Mouse (Mus musculus): Measurements from ENCODE around the gene Rabl6.
"Not testable (repeated sequence)": the region's sequence is repeated elsewhere in the genome, so short reads cannot be mapped to it uniquely, and the experiment has no call there.

Gene Rabl6

DNA sequence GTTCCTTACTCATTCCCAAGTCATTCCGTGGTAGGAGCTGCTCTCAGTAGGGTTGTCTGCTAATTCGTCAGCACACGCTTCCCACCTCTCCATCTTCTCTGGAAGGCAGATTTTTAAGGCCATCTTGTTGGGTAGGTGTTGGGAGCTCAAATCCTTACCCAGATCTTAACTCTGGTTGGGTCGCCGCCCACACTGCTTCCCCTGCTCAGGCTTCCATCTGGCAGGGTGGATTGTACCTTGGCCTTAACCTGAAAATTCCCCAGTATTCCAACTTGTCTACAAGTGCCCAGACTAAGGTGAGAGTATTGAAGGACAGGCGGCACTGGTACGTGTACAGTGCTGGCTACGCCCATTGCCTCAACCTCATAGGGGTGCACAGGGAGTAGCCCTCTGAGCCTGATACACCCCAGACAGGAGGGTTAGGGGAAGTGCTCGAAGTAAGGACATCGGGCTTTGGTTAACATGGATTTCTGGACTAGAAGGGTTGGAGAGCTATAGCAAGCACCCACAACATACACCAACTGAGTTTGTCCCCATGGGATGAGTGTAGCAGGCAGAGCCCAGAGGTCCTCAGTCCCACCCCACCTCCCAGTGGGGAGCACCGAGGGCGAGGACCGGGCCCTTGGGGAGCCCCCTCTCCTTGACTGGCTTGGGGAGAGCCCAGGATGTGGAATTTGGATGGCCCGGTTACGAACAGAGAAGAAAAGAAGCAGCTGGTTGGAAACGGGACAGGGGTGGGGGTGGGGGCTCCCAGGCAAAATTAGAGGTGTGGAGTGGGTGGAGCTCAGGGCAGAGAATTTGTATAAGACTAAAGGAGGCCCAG, 32.1 kb downstream of the Rabl6 start:
- DNase-seq (ENCODE audit: inconsistent age in 2 of 2, low spot score in 1 of 2) = no peak

DNA sequence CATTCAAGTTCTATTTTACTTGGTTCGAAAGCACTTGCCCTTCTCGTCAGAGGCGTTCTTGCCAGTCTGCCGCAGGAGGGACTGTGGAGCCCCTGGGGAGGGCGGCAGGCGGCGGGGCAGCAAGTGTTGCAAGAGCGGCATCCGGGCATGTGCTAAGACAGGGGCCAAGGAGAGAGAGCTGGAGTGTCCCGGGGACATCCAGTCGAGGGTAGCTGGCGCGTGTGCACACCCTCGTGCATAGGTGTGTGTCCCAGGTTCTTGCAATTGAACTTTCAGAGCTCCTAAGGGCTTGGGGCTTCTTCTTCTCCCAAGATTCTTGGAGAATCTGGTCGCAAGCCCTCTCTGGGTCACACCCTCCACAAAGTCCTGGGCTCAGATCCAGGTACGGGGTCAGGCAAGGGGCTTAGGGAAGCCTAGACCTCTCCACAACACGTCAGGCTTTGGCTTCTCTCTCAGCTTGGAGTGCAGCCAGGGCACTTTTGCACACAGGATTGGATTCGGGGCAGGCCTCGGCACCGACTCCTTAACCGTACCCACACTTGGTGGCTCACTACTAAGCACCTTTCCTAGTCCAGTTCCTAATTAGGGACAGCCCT, 32.8 kb downstream of the Rabl6 start:
- peak in 1 of 2 experiments; percentile 83 for DNase-seq (ENCODE audit: inconsistent age in 2 of 2, low spot score in 1 of 2)

DNA sequence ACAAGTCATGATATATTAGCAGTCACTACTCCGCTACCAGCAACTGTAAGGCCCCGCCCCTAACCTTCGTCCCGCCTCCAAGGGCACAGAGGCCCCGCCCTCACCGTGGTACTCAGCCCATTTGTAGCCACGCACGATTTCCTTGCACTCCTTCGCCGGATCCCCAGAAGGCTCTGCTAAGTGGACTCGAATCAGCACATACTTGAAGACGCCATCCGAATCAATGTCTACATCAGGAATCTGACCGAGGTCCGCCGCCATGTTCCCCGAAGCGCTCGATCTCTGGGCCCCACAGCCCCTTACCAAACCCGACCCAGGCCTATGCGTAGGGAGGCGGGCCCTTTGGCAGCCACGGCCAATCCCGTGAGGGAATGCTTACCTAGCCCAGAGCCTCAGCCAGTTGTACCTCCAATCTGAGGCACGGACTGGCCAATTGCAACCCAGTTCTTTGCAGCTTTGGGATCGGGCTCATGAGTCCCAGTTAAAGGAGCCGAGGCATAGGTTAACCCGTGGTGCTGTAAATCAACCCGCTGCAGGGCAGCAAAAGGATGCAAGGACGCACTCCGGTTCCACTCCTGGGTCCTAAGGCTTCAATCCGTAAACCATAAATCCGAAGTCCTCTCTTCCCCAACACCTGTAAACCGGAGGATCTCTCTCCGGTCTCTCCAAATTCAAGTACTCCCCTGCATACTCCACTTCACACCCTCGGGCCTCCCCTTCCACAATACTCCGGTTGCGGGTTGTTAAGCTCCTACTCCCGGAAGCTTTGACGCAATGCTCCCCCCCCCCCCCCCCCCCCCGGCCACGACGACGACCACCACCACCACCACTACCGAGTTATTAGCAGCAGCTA, 33.5 kb downstream of the Rabl6 start, which contains the start of the genes Mamdc4 and Phpt1:
TSS of gene Mamdc4 (minus strand) at position 267 of the 853 bp plus-strand sequence.
TSS of gene Phpt1 (minus strand) at position 646 of the 853 bp plus-strand sequence.
- DNase-seq (ENCODE audit: inconsistent age in 2 of 2, low spot score in 1 of 2) = peak; percentile 97 to 100

DNA sequence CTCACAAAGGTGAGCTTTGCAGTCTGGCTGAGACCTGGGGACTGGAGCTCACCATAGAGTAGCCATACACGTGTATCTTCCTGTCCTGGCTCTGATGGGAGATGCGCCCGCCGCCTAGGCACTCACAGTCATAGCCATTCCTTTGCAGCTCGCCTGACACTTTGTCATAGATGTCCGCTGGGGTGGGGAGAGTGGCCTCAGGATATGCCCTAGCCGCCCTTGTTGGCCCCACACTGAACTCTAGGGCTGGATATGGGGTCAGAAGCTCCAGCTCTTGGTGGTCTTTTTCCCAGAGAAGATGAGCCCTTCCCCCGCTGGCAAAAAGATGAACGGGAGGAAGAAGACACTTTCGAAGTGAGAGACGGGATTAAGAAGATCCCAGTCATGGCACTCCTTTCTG, 34.2 kb downstream of the Rabl6 start:
- DNase-seq (ENCODE audit: inconsistent age in 2 of 2, low spot score in 1 of 2) = no peak

DNA sequence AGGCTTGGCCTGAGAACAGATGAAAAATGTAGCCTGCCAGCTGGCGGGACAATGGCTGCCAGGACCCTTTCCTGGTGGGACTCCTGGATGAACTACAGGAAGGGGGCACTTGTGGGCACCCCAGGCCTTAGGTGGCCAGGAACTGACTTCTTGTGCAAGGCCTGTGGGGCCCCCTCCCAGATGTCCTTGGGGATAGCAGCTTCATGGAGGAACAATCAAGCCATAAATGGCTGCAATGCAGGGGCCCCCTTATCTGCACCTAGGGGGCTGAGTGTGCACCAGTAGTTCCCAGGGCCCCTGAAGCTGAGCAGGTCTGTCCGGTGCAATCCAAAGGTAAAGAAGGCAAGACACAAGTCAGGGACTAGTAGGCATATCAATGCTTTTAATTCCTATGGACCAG, 35.3 kb downstream of the Rabl6 start:
- no peak for DNase-seq (ENCODE audit: inconsistent age in 2 of 2, low spot score in 1 of 2)

DNA sequence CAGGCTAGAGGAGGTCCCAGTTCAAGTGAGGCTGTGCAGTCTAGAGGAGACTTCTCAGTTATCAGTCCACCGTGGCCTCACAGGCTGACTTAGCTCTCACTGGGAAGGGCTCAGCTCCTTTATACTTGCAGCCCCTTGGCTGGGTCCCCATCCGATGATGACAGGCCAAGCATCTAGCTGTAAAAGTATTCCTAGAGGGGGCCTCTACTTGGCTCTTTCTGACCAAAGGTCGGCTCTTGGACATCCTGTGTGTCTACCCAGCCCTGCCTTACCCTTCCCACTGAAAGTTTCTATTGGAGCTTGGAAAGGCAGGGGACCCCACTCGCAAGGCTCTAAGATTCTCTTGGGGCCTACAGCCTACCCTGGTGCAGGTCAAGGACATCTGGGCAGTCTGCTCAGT, 37.1 kb downstream of the Rabl6 start:
- DNase-seq (ENCODE audit: inconsistent age in 2 of 2, low spot score in 1 of 2) = no peak

DNA sequence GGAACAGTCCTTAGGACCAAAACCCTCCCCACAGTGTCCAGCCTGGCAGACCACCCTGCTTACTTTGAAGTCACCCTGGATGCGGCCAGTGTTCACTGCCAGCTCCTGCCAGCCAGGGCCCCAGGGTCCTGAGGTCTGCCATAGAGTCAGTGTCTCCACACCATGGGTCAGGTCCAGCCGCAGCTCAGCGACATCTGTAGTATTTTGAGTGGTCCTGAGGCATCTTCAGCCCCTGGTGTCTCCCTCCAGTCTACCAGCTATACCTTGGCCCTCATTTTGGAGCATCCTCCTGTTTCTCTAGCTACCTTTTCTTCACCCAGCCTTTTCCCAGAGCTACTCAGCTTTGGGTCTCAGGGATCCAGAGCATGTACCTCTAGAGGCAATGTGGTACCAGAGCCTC, 39.0 kb downstream of the Rabl6 start:
- DNase-seq (ENCODE audit: inconsistent age in 2 of 2, low spot score in 1 of 2) = no peak

DNA sequence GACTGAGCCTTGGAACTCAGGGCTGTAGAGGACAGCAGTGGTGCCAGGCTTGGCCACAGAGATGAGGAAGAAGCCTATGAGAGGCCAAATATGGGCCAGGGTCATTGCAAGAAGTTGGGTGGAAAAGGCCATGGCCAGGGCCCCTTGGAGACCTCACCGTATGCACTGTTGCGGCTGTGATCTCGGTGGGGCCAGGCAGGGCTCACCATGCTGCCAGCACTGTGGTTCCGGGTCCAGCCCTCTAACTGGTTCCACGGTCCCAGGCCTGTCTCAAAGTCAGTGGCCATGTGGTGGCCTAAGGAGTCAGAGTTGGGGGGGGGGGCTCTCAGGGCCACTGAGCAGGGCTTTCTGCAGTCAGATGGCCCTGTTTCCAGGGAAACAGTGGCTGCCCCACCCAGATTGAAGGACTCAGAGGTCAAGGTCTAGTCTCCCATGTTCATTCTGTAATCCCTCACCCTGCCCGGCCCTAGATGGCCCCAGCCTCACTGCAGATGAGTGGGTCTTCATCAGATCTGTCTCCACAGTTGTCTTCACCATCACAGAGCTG, 39.8 kb downstream of the Rabl6 start:
- DNase-seq (ENCODE audit: inconsistent age in 2 of 2, low spot score in 1 of 2) = peak in 1 of 2 experiments; percentile 75

DNA sequence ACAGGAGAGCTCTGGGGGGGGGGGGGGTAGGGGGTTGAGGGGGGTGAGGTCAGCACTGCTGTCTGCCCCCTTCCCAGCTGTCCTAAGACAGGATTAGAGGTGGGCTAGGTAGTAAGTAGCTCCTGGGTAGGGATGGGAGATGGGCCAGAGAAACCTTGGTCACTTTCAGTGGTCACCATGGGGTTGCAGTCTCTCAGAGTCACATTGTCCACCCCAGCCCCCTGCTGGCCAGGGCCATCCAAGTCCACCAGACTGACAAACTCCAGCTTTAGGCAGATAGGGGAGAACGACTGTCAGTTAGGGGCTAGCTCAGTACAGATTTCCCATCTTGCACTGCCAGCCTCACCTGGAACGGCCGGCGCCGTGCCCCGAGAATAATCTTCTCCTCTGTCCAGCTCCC, 41.8 kb downstream of the Rabl6 start:
- no peak for DNase-seq (ENCODE audit: inconsistent age in 2 of 2, low spot score in 1 of 2)

DNA sequence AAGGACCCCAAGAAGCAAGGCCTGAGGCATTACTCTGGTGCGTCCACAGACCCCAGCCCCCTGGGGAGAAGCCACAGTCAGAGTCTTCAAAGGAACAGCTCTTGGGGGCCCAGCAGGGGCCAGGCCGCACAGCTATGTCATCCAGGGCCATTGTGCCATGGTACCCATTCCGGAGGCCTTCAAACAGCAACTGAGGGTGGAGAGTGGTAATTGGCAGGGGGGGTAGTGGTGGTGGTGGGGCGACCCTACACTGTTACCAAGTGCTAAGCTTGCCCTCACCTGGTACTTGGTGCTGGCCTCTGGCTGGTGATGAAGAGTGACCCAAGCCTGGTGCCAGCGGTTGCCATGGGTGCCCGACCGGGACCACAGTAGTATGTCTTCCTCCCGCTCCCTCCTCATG, 42.6 kb downstream of the Rabl6 start:
- DNase-seq (ENCODE audit: inconsistent age in 2 of 2, low spot score in 1 of 2) = no peak

DNA sequence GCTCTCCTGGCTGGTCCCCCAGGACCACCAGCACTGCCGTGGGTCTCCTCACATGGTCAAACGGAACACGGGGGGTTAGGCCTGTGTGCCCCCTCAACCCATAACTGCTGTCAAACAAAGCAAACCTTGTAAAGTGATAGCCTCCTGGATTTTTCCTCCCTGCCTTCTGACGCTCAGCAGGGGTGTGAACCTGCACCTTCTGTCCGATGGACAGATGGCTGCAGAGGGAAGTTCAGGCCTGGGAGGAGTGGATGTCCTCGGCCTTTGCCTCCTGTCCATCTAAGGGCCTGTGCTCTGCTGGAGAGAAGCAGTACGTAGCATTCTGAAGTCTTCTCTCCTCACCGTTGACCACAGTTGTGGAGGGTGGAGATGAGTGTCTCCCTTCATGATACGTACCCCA, 46.4 kb downstream of the Rabl6 start:
- DNase-seq (ENCODE audit: inconsistent age in 2 of 2, low spot score in 1 of 2) = no peak

DNA sequence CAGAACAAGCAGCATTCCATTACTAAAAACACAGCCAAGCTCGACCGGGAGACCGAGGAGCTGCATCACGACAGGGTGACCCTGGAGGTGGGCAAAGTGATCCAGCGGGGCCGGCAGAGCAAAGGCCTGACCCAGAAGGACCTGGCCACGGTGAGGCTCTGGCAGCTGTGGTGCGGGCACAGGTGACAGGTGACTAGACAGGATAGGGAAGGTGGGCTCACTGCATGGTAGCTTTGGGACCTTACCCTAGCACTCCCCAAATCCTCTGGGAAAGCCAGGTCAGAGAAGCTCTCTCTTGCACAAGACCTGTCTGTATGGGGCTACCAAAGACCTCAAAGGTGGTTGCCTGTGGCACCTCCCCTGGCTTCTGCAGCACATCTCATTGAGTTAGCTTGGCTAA, 47.8 kb downstream of the Rabl6 start:
- DNase-seq (ENCODE audit: inconsistent age in 2 of 2, low spot score in 1 of 2) = no peak

DNA sequence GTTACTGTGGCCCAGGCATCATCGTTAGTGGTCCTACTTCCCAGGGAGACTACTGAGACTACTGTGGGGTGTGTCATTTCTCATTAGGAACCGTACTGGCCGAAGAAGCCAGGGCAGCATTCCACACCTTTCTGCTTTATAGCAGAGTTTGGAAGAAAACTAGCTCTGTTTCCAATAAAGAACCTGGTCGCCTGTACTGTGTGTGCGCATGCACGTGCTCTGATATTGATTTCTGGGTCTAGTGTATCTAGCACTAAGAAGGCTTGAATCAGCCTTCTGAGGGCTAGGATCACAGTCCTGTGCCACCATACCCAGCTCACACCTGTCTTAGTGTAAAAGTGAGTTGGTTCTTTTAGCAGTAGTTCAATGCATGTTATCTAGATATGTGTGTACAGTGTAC, 49.5 kb downstream of the Rabl6 start:
- DNase-seq (ENCODE audit: inconsistent age in 2 of 2, low spot score in 1 of 2) = no peak

DNA sequence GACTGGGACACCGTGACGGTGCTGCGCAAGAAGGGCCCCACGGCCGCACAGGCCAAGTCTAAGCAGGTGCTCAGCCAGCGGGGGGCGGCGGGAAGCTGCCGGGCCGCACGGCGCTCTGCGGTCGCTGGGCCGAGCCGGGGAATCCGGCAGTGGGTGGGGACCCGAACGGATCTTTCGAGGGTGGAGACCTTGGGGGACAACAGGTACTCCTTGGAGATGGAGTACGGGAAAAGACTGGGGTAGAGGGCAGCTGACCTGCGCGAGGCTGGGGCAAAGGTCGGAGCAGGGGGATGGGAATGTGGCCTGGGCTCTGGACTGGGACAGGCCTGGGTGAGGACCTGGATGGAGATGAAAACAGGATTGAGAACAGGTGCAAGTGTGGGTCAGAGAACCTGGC, 50.4 kb downstream of the Rabl6 start:
- DNase-seq (ENCODE audit: inconsistent age in 2 of 2, low spot score in 1 of 2) = no peak

DNA sequence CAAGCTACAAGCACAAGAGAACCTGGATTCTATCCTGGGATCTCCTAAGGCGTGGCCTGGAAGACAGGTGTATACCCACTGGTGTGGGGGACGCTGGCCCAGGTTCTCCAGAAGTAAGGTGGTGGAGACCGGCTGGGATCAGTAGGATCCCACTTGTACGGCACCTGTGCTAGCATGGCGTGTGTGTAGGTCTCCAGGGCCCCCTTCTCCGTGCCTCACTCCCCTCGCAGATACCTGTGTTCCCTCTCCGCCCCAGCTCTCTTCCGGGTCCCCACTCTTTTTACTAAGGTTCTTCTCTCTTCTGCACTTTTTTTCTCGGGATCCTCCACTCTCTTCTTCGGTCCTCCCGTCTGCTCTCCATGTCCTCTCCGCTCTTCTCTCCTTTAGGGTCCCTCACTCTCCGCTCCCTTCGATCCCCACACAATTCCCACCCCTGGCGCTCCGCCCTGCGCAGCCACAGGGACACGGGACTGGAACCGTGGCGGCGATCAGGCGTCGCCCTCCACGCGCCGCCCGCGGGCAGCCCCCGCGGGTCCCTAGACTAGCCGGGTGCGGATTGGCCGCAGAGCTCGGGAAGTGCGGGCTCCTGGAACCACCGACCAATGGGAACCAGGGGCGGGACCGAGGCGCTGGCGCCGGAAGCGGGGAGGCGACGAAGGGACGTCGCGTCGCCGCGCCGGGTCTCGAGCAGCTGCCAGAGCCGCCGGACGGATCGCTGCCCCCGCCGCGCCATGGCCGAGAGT, 50.9 kb downstream of the Rabl6 start, which contains the start of gene Edf1:
TSS of gene Edf1 (plus strand) at position 627 of the 743 bp plus-strand sequence.
- peak; percentile 97 to 98 for DNase-seq (ENCODE audit: inconsistent age in 2 of 2, low spot score in 1 of 2)

DNA sequence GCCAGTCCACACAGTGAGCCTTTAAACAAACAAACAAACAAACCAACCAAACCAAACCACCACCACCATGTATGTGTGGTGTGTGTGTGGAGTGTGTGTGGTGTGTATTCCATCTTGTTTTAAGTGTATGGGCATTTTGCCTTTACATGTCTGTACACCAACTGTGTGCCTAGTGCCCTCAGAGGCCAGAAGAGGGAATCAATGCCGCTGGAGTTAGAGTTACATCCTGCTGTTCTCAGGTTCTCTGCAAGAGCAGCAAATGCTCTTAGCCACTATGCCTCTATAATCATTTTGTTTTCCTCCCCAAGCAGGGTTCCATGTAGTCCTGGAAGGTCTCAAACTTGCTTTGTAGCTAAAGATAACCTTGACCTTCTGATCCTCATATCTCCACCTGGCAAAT, 52.0 kb downstream of the Rabl6 start:
- DNase-seq (ENCODE audit: inconsistent age in 2 of 2, low spot score in 1 of 2) = no peak

DNA sequence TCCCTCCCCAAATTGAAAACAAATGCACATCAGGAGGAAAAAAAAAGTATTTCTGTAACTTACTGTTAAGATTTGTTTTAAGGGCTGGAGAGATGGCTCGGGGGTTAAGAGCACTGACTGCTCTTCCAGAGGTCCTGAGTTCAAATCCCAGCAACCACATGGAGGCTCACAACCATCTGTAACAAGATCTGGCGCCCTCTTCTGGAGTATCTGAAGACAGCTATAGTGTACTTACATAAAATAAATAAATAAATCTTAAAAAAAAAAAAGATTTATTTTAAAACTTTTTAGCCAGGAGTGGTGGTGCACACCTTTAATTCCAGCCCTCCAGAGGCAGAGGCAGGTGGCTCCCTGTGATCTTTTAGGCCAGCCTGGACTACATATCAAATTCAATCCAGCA, 52.8 kb downstream of the Rabl6 start:
- peak in 1 of 2 experiments; percentile 31 for DNase-seq (ENCODE audit: inconsistent age in 2 of 2, low spot score in 1 of 2)

DNA sequence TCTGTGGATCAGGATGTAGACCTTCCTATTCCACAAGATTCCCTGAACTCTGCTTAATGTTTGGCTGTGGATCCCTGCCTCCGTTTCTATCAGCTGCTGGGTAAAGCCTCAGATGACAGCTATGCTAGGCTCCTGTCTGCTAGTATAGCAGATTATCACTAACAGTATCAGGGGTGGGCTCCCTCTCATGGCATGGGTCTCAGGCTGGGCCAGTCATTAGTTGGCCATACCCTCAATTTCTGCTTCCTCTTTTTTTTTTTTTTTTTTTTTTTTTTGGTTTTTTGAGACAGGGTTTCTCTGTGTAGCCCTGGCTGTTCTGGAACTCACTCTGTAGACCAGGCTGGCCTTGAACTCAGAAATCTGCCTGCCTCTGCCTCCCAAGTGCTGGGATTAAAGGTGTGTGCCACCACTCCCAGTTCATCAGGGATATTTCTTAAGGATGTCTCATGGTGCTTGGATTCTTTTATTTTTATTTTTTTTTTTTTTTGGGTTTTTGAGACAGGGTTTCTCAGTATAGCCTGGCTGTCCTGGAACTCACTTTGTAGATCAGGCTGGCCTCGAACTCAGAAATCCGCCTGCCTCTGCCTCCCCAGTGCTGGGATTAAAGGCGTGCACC, 55.0 kb downstream of the Rabl6 start:
- DNase-seq (ENCODE audit: inconsistent age in 2 of 2, low spot score in 1 of 2) = not testable (repeated sequence)

DNA sequence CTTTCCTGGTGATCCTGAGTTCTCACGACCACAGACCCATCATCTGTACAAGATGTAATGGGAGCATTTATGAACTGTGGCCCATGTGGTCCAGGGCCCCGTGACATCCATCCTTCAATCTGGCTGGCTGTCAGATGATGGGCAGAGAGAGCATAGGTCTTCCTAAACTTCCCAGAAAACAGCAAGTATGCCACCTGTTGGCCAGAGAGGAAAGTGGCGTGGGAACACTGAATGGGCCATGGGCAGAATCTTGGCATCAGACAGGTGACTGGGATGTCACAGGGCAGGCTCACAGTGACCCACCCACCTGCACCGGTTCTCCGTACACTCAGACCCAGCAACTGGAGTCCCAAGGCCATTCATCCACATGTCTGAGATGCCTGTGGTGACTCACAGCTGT, 57.1 kb downstream of the Rabl6 start:
- DNase-seq (ENCODE audit: inconsistent age in 2 of 2, low spot score in 1 of 2) = peak; percentile 70 to 88
